Mouse (Mus musculus) intestine, embryonic 15.5 days (tissue): ENCODE data around the gene Eif4h. TPM values are rescaled to one million over a fixed set of nuclear protein-coding genes. Genes with fewer than 3 reads are reported as not detected.
A peak's percentile ranks its signal among the peaks of the same experiment; 100 is the strongest.

ENCODE experiments used
- ATAC-seq: fragments of 200-750 bp; cut with Nextera tagmentation; 2 replicates; pipeline ENCODE4 v1.8.0; 2017; ENCODE audit warnings: moderate TSS enrichment, moderate library complexity
- H3K27ac ChIP-seq: fragments of 300-500 bp; sonication (generic); 2 replicates; pipeline ENCODE4 v1.5.1; 2015; ENCODE audit warnings: mild to moderate bottlenecking, inconsistent platforms
- H3K27me3 ChIP-seq: fragments of 300-500 bp; sonication (generic); replicated peaks from 2 replicates; pipeline ENCODE4 v1.6.1; 2015; ENCODE audit warnings: inconsistent platforms
- H3K36me3 ChIP-seq: fragments of 300-500 bp; sonication (generic); 2 replicates; pipeline ENCODE4 v1.6.1; 2015; ENCODE audit warnings: inconsistent platforms
- H3K4me1 ChIP-seq: fragments of 300-500 bp; sonication (generic); replicated peaks from 2 replicates; pipeline ENCODE4 v1.6.1; 2015; ENCODE audit warnings: inconsistent platforms
- H3K4me2 ChIP-seq: fragments of 300-500 bp; sonication (generic); replicated peaks from 2 replicates; pipeline ENCODE4 v1.6.1; 2015; ENCODE audit warnings: mild to moderate bottlenecking, inconsistent platforms
- H3K4me3 ChIP-seq: fragments of 300-500 bp; sonication (generic); replicated peaks from 2 replicates; pipeline ENCODE4 v1.5.1; 2015; ENCODE audit warnings: inconsistent platforms
- H3K9ac ChIP-seq: fragments of 300-500 bp; sonication (generic); 2 replicates; pipeline ENCODE4 v1.6.1; 2015; ENCODE audit warnings: inconsistent platforms
- H3K9me3 ChIP-seq: fragments of 300-500 bp; sonication (generic); 2 replicates; pipeline ENCODE4 v1.6.1; 2016; ENCODE audit warnings: inconsistent platforms
- WGBS: fragments of 180-500 bp; shearing (Covaris S2); methylation state at CpG from one replicate; pipeline ENCODE4 v1.1.7; 2015; 5-methylcytosine and 5-hydroxymethylcytosine counted together
- polyA plus RNA-seq: library from polyadenylated mRNA; unstranded; fragments of >200 nt; fragmentation: Nextera tagmentation; extraction: Ambion mirVana; gene quantifications from 2 replicates; pipeline ENCODE4 v1.2.1, GENCODE M21; 2015

Eif4h gene
- polyA plus RNA-seq, 1 experiment from 2014 or later, result 382 TPM

GRCm38 (mm10) chr5:134575833-134576232 lies 63.5 kb downstream of the Eif4h start:
- no peak overlapping the region for H3K4me3 ChIP-seq
- peaks cover 4% of the 10 kb centered on the region; the same call in 1 of the 2 replicates for H3K4me1 ChIP-seq

GRCm38 (mm10) chr5:134572508-134573214 lies 66.6 kb downstream of the Eif4h start:
- Histone ChIP-seq H3K27me3 (no peaks in the 10 kb centered on the region), H3K9ac (peak overlapping the region; percentile 21; the same call in 1 of the 2 replicates), H3K27ac (peak overlapping the region; percentile 80), H3K4me3 (peak overlapping the region; percentile 46), H3K4me1 (peaks cover 10% of the 10 kb centered on the region; the same call in 1 of the 2 replicates), H3K4me2 (peak overlapping the region; percentile 85), H3K36me3 (no peaks in the 10 kb centered on the region), H3K9me3 (no peaks in the 10 kb centered on the region)
- 0 out of 2 replicates have a peak, but pooled peaks have one; percentile 6 for ATAC-seq
- 36% methylated on average over 10 of the region's 10 CpGs for WGBS

More at GRCm38 (mm10) chr5:134575833-134576232, 63.5 kb downstream of the Eif4h start:
- Histone ChIP-seq H3K9ac (no peak overlapping the region), H3K4me2 (no peak overlapping the region), H3K9me3 (no peaks in the 10 kb centered on the region), H3K27ac (no peak overlapping the region), H3K36me3 (no peaks in the 10 kb centered on the region), H3K27me3 (no peaks in the 10 kb centered on the region)
- 93% methylated on average over 5 of the region's 5 CpGs for WGBS
- no peak for ATAC-seq

DNA sequence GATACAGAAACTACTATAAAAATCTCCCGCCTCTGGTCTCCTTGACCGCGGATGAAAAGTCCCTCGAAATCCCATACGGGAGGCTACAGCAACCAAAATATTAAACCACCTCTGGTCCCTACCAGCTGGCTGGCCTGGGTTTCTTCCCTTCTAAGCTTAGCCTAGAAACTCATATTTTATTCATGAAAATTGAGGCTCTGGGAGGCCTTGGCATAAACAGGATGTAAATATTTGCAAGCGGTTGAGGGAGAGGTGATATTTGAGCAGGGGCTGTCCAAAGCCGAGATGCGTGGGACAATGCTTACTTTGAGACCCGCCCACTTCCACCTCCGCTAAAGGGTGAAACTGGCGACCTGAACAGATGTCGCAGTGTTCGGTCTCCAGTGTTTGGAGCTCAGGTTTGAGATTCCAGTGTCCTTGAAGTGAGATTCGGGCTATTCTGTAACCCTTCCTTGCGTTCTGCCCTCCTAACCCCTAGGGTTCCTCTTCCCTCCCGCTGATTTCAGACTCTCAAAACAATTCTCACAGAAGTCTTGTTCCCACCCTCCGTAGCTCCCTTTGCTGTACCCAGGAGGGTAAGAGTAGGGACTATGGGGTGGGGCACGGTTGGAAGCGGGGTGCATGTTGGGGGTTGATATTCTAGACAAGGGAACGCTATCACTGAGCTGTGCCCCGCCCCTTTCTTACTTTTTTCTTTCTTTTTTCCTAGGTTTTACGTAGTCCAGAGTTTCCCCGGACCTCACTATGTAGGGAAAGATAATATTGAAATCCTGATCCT lies 67.4 kb downstream of the Eif4h start:
- H3K4me1 ChIP-seq, result peaks cover 10% of the 10 kb centered on the region; the same call in 1 of the 2 replicates
- no peaks in the 10 kb centered on the region for H3K27me3 ChIP-seq
- H3K36me3 ChIP-seq, result no peaks in the 10 kb centered on the region
- peak overlapping the region; percentile 21 for H3K9ac ChIP-seq
- 1% methylated on average over 23 of the region's 23 CpGs for WGBS
- peak overlapping the region; percentile 46 for H3K4me3 ChIP-seq
- peak overlapping the region; percentile 85 for H3K4me2 ChIP-seq
- H3K9me3 ChIP-seq, result no peaks in the 10 kb centered on the region
- H3K27ac ChIP-seq, result peak overlapping the region; percentile 80
- ATAC-seq, result peak; percentile 77

Other genes with a start within 250 kb of the Eif4h start
- gene Gtf2ird1, start 182.8 kb downstream of the Eif4h start, polyA plus RNA-seq, result 81.6 and 84.4 TPM in 2 replicates
- gene Clip2, start 87.1 kb downstream of the Eif4h start, polyA plus RNA-seq, result 3.6 and 3.9 TPM in 2 replicates
- gene Syna, start 79.3 kb downstream of the Eif4h start, polyA plus RNA-seq, result 0.06 and 0.10 TPM in 2 replicates
- gene Rfc2, start 58.1 kb downstream of the Eif4h start, polyA plus RNA-seq, result 245 and 247 TPM in 2 replicates
- 2.0 and 2.8 TPM in 2 replicates for gene Lat2, start 24.5 kb downstream of the Eif4h start, polyA plus RNA-seq
- gene Limk1, start 49.1 kb upstream of the Eif4h start, polyA plus RNA-seq, result 3.7 and 4.1 TPM in 2 replicates
- 86.7 and 89.8 TPM in 2 replicates for gene Eln, start 107.8 kb upstream of the Eif4h start, polyA plus RNA-seq